Mouse (Mus musculus) layer of hippocampus, adult 8-10 months (tissue): Measurements from ENCODE around the gene Fras1. TPM values are rescaled to one million over a fixed set of nuclear protein-coding genes. Genes with fewer than 3 reads are reported as not detected.

Experiments
- DNase-seq, 2 experiments: peaks; one replicate each; pipeline ENCODE4 v3.0.0; 2022; ENCODE audit warnings: low spot score in 2 of 2
- total RNA-seq, 4 experiments: library from RNA; stranded (reverse); gene quantifications; 2 replicates each; pipeline ENCODE4 v1.2.4; 2022

The Fras1 gene
- total RNA-seq, 4 experiments from 2014 or later: 13.5 to 16.6 (median 15.3) TPM

- DNase-seq: no peak
Measured at GRCm38 (mm10) chr5:96402555-96402954, 28.8 kb downstream of the Fras1 start.

DNA sequence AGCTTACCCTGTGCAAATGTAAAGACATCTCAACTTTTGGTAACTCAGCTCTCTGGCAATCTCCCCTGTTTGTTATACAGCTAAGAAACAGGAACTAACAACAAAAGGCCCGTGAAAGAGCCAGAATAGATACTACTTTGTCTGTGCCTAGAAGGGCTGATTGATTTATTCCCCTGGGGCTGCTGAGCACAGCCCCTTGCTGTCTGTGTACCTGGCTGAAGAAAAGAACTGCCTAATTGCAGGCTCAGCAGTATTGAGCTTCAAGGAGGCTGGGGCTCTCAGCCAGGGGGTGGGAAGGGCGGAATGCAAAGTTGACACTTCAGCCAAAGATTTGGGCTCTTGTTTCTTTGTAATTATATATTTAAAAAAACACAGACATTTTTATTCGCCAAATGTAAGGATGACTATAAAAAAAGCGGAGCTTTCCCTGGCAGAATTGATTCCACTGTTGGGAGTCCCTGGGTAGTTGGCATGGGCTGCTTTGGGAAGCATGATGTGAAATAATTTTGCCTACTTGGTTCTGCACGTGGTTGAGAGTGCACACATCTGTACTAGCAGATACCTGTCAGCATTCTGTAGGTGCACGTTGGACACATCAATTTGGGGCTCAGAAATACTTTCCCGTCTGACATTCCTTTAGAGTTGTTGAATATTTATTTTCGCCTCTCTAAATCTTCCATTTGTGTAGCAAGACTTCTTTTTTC lies 31.5 kb downstream of the Fras1 start:
- DNase-seq: no peak

DNA sequence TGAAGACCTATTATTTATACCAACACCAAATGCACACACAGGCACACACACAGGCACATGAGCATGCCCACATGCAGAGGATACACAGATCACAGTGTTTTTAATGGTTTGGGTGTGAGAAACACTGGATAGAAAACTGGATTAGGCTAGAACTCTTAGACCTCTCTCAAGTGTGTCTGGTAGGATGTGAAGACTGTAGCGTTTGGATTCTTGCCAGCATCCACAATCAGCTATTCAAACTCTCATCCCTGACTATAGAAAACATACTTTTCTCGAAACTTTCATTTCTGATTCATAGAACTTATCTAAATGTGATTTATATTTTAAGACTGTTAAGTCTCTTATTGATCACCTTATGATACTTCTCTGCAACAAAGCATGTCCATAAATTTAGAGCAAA lies 34.5 kb downstream of the Fras1 start:
- no peak for DNase-seq

DNA sequence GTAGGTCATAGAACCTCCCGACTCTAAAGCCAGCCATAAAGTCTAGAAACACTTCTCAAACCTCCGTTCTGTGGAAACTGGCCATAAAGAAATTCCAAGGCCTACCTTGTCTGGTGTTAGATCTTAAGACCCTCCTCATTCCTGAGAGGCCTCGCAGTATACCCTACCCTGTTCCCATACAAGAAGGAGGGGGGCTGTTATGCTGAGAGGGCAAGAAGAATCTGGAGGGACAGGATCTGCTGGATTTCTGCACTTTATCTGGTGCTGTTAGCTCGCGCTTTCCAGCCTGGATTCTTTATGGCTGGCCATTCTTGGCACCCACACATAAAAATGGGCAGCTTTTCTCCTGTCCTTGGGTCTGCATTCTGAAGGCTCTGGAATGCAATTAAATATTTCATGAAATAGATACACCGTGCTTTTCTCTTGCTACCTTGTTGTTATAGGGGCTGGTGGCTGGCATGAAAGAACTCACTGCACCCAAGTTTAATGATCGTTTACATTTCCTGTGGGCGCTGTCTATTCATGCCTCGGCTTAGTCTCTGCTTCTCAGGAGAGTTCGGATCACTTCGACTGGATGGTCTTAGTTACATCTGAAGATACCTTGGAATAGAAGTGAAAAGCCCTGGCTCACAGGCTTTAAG lies 39.1 kb downstream of the Fras1 start:
- DNase-seq: no peak

GRCm38 (mm10) chr5:96417121-96417520 lies 43.4 kb downstream of the Fras1 start:
- no peak for DNase-seq

DNA sequence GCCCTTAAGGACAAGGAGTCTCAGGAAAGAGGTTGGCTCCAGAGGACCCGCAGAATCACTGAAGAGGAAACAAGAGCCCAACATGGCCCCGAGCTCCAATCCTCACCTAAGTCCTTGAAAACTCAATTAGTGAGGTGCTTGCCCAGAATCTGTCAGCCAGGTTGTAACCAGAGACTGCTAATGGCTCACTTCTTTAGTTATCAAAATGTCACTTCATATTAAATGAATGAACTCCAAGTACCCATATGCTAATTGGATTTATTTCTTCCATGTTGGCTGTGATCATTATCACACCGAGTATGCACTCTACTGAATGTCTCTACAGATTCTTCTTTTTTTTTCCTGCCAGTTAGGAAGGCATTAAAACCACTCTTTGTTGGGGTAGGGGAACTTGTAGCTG lies 47.8 kb downstream of the Fras1 start:
- DNase-seq: no peak

- DNase-seq: no peak
Measured at GRCm38 (mm10) chr5:96422716-96423115, 49.0 kb downstream of the Fras1 start.

- no peak for DNase-seq
Measured at GRCm38 (mm10) chr5:96425391-96425790, 51.6 kb downstream of the Fras1 start.

- no peak for DNase-seq
Measured at GRCm38 (mm10) chr5:96429532-96430141, 55.9 kb downstream of the Fras1 start.

DNA sequence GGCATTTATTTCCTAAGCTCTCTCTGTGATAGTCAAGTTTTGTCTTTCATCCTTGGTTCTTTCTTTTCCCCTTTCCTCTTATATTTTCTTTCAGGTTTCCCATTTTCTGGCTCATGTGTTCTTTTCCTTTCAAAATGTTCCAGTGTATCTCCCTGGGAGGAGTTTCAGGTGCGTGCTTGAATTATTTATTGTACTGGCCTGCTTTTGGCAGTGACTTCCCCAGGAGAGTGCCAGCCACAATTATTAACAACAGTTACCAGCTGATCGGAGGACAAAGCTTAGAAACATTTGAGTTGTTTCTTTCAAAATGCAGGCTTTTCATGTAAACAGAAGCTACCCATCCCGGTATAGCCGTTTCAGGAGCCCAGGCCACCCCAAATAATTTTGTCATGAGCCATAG lies 64.1 kb downstream of the Fras1 start:
- DNase-seq: no peak

DNA sequence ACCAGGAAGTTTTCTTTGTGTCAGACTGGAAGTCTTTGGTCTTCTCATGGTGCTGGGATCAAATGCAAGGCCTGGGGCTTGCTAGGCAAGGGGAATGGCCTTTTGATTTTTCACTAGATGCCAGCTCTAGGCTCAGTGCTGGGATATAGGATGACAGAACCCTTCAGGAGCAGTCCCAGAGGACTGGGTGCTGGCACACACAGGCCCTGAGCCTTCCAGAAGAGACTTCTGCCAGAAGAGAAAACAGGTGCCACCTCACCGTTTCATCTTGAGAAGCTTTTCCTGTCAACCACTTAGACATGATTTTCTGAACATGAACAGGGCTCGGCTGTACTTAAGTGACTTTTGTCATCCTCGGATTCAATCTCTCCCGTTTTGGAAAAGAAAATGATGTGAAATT lies 66.1 kb downstream of the Fras1 start:
- DNase-seq: no peak

- no peak for DNase-seq
Measured at GRCm38 (mm10) chr5:96447460-96447859, 73.7 kb downstream of the Fras1 start.

GRCm38 (mm10) chr5:96452027-96452426 lies 78.3 kb downstream of the Fras1 start:
- DNase-seq: no peak

DNA sequence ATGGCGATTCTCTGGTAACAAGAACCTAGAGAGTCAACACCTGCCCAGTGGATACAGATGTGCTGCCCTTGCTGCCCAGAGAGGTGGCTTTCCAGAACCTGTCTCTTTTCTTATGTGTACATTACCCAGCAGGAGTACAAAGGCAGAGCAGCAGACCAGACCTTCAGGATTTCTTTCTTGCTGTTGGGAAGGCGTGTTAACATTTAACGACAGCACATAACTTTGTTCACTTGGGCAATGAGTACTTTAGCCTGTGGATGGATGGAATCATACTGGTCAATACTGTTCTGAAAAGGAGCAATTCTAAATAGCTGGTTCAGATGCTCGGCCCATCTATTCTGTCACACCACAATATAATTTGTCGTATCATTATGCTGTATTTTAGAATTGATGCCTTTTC lies 79.6 kb downstream of the Fras1 start:
- no peak for DNase-seq

DNA sequence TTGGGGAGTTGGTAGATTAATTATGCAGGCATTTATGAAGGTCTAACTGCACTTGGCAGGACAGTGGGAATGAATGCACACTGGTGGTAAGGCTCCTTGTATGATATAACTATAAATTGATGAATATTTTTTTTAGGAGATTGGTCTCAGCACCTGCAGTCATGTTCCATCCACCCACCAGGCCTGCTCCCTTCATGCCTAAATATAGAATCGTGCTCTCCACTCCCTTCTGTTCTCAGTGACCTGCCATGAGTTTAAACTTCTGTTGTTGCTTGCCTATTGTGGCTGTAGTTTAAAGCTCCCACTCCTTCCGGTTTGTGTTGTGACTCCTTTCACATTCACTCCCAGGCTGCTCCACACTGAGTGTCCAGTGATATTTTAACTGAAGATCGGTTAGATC lies 80.7 kb downstream of the Fras1 start:
- no peak for DNase-seq

- no peak for DNase-seq
Measured at GRCm38 (mm10) chr5:96455241-96455640, 81.5 kb downstream of the Fras1 start.

GRCm38 (mm10) chr5:96457436-96457958 lies 83.7 kb downstream of the Fras1 start:
- peak in 1 of 2 experiments; percentile 9 for DNase-seq

DNA sequence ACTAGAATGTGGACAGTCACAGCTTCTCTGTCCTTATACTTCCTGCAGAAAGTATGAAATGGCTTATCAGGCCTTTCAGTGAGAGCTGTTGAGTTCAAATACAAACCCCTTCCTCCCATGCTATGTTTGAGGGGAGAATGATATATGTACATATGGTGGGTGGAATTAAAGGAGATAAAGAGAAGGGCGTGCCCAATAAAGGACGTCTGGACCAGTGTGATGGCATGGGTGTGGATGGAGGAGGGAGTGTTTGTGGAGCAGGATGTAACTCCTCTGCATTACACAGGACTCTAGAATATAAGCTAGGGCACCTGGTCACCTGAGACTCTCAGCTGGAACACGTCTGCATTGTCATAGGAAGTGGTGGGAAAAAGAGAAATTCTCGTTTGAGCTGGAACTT lies 85.8 kb downstream of the Fras1 start:
- no peak for DNase-seq

DNA sequence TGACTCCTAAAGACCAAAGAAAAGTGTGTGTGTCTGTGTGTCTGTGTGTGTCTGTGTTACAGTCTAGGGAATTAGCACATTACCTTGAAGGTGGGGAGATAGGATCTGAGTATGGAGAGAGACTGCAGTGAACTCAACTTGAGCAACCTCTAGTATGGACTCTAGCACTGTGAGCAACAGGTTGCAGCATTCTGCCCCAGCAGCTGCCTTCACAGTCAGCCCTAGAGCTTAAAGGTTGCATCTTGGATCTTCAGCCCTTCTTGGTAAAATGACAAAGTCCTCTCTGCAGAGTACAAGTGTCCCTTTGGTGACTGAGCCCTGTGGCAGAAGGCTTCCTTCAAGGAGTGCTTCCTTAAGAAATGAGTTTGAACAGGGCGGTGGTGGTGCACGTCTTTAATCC lies 88.4 kb downstream of the Fras1 start:
- no peak for DNase-seq

DNA sequence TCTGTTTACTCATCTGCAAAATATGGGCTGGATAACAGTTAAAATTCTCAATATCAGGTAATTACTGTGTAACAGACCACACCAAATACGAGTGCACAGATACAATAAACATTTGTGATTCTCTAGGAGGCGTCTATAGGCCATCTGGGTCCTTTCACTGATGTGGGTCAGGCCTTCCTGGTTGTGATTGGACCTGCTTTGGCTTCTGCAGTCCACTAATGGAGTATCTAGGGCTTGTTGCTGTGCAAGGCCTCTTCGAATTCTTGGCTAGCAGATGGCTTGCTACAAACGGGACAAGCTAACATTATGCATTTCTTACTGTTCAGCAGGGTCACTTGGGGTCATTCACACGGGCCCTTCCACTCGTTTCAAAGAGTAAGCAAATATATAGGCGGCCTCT lies 92.7 kb downstream of the Fras1 start:
- no peak for DNase-seq

GRCm38 (mm10) chr5:96471995-96472394 lies 98.2 kb downstream of the Fras1 start:
- DNase-seq: no peak

- DNase-seq: no peak
Measured at GRCm38 (mm10) chr5:96475488-96475887, 101.7 kb downstream of the Fras1 start.

GRCm38 (mm10) chr5:96479003-96479402 lies 105.2 kb downstream of the Fras1 start:
- DNase-seq: no peak
